Mouse (Mus musculus): ENCODE data around the gene Prickle2.

Prickle2 gene

DNA sequence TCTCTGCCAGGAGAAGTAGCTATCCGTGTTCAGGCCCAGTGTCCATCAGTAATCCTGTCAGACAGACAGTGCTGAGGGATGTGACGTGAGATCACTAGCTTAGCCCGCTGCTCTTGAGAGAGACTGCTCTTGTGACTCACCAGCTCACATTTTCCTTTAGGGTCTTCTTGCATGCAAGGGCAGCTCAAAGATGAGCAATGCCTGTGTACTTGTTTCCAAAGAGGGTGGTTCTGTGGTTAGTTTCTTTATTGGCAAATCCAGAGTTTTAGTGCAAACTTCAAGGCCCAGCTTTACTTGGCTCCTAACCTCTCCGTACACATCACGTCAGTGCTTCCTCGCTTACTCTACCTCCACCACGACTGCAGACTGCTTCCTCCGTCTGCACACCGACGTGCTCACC lies 324.9 kb downstream of the Prickle2 start:
- DNase-seq (ENCODE audit: low spot score), result no peak

DNA sequence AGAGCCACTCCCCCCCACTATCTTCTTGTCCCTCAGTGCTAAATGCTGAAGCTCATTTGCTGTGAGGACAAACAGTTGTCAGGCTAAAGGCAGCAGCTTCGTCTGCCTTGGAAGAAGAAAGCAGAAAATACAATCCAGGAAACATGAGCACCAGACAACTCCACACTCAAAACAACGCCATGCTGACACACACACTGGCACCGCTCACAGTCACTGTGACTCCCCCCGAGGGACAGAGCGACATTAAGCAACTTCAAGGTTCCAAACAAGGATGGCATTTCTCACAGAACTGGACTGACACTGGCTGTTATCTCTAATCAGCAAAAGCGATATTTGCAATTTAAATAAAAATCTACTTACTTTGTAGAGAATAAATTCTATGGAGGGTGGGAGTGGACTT lies 331.1 kb downstream of the Prickle2 start:
- no peak for DNase-seq (ENCODE audit: low spot score)

DNA sequence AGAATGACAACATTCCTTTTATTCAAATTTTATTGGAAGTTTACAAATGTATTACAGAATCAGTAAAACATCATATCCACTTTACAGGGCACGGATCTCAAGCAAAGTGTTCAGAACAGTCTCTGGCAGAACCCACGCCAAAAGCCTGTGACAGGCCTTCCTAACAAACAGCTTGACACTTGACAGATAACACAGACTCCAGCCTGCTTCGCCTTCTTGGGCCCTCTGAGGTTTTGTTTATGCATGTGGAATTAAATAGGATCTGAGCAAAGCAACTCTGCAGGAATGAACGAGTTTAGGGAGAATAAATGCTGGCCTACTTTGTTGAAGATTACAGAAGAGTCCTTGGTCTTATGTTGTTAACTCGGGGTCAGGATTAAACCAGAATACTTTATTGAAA lies 335.1 kb downstream of the Prickle2 start:
- no peak for DNase-seq (ENCODE audit: low spot score)

DNA sequence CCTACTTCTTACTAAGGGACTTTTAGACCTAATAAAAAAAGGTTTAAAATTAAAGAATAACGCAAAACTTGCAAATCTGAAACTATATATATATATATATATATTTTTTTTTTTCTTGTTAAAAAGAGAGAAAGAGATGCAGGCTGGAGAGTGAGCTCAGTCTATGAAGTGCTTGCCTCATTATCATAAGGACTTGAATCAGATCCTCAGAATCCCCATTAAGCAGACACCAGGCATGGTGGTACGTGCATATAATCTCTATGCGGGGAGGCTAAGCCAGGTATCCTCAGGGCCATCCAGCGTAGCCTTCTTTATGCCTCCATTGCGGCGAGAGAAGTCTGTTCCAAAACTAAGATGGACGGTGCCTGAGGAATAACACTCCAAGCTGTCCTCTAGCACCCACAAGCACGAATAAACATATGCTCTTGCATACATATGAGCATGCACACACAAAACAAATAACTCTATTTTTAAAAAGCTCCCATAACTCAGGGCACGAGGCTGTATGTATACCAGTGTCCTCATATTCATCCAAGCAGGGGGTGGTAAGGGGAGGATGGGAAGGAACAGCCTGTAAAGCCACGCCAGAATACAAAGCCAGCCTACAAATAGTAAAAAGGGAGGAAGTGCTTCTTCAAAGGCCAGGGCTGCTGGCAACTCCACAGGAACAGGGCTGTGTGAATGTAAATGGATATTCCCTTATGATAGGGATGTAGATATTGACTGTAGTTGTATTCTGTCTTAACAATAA lies 358.5 kb downstream of the Prickle2 start:
- DNase-seq (ENCODE audit: low spot score), result no peak

DNA sequence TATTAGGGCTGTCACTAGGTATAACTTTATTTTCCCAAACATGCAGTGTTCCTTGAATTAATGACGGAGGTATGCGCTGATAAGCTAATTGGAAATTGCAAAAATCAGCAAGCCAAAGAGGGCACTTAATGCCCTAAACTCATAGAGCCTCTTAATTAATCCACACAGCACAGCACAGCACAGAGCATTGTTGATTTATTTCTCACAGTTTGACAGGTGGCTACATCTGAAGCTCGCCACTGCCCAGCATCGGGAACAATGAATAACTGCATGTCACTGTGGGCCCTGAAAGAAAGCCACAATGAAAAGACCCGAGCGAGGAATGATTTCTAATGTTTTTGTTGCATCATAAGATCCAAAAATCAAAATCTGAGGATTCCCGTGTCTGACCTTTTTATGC lies 359.2 kb downstream of the Prickle2 start:
- DNase-seq (ENCODE audit: low spot score), result no peak

DNA sequence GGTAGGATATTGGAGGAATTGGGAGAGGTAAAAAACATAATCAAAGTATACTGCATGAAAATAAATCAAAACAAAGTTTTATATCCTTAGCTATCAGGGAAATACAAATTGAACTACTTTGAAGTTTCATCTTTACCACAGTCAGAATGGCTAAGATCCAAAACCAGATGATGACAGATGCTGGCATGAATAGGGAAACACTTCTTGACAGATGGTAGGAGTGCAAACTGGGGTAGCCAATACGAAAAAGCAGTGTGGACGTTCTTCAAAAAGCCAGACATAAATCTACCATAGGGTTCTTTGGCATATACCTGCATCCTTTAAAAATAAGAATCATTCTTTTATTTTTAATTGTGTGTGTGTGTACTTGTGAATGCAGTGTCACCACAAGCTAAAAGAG lies 360.8 kb downstream of the Prickle2 start:
- DNase-seq (ENCODE audit: low spot score), result no peak

DNA sequence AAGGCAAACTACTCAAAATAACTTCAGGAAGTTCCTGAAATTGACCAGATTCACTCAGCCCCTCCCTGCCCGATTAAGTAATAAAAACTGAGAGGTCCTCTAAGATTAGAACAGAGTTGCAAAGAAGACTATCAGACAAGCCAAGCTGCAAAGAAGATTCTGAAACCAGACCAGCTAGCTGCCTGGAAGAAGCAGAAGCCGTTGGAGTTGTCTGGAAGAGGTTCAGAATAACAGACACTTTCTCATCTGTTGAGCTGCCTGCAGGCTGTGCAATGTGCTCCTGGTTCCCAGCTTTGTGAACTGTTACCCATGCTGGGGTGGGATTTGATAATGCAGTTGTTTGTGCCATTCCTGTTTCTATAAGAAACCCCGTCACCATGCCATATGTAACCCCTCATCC lies 361.4 kb downstream of the Prickle2 start:
- DNase-seq (ENCODE audit: low spot score), result no peak
